Mouse (Mus musculus): ENCODE data around the gene Vav2. TPM values are rescaled to one million over a fixed set of nuclear protein-coding genes. Genes with fewer than 3 reads are reported as not detected.
A peak's percentile ranks its signal among the peaks of the same experiment; 100 is the strongest.

Vav2 gene
- polyA plus RNA-seq (2016; fragmentation: Nextera tagmentation; extraction: Ambion mirVana) = 13.6 and 16.9 TPM in 2 replicates

DNA sequence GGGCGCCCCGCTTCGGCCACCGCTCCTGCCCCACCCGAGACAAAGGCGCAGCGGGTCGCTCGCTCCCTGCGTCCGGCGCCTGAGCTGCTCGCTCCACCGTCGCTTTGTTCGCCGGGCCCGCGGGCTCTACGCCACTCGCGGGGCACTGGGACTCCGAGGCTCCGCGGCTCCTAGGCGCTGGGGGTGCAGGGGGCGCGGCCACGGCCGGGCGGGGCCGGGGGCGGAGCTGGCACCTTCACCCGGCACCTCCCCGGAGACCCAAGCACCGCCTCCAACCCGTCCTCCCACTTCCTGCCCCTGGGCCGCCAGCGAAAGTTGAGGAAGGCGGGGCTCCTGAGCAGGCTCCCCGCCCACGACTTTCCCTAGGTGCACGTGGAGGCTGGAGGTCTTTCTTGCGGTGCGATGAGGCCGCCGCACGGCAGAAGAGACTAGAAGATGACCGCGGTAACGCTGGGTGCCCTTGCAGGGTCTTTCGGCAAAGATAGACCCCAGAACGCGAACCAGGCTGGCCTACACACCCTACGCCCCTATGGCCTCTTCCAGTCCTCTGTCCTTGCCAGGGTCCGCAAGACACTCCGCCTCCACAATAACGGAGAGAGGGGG, at the start of gene Vav2:
Gene Vav2, minus strand, starts transcription at position 179 of the 603 bp plus-strand sequence.
- peak within 1 kb of the TSS; percentile 96 for H3K4me3 ChIP-seq
- peaks cover 58% of the 10 kb centered on the region for H3K4me1 ChIP-seq (replicated peaks)
- under 1% methylated on average over 58 of the region's 58 CpGs for WGBS
- peak within 1 kb of the TSS; percentile 98 for H3K27ac ChIP-seq
- H3K9me3 ChIP-seq = no peaks in the 10 kb centered on the region
- DNase-seq (ENCODE audit: low spot score) = peak; percentile 94
- H3K36me3 ChIP-seq = peaks cover 11% of the 10 kb centered on the region
- H3K27me3 ChIP-seq (ENCODE audit: insufficient read depth, poor library complexity, severe bottlenecking) = no peaks in the 10 kb centered on the region

DNA sequence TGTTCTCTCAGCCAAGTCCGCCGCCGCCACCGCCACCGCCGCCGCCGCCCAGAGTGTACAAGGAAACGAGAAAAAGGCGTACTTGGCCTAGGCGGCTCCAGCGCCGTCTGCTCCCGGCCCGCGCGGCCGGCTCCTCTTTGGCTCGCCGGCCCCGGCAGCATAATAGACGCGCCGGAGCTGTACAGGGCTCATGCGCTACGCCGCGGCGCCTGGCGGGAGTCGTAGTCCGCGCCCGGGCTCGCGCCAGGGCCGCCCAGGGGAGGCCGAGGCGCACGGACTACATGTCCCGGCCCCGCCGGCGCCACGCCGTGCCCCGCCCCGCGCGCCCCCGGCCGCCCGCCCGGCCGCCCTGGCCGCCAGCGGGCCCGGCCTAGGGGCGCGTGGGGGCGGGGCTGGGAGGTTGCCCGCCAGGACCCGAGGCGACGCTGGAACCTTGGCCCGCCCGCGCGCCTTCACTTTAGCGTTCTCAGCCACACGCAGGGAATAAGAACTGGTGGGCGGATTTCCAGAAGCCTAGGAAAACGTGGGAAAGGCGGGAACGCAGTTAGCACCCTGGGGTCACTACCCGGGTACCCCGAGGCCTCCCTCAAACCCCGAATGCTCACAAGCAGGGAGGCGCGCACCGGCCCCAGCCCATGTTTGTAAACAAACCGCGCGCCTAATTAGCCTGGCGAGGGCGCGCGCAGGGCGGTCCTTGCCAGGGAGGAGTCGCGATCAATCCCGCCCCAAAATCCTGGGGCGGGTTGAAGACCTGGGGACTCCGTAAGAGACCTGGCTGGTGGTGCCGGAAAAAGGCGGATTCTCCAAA, 48.9 kb upstream of the Vav2 start:
- peak; percentile 90 for DNase-seq (ENCODE audit: low spot score)
- H3K9me3 ChIP-seq = no peaks in the 10 kb centered on the region
- H3K27me3 ChIP-seq (ENCODE audit: insufficient read depth, poor library complexity, severe bottlenecking) = no peaks in the 10 kb centered on the region
- peak overlapping the region; percentile 95 for H3K4me3 ChIP-seq
- peaks cover 30% of the 10 kb centered on the region for H3K36me3 ChIP-seq
- peaks cover 46% of the 10 kb centered on the region for H3K4me1 ChIP-seq (replicated peaks)
- under 1% methylated on average over 95 of the region's 96 CpGs for WGBS
- peak overlapping the region; percentile 99 for H3K27ac ChIP-seq

DNA sequence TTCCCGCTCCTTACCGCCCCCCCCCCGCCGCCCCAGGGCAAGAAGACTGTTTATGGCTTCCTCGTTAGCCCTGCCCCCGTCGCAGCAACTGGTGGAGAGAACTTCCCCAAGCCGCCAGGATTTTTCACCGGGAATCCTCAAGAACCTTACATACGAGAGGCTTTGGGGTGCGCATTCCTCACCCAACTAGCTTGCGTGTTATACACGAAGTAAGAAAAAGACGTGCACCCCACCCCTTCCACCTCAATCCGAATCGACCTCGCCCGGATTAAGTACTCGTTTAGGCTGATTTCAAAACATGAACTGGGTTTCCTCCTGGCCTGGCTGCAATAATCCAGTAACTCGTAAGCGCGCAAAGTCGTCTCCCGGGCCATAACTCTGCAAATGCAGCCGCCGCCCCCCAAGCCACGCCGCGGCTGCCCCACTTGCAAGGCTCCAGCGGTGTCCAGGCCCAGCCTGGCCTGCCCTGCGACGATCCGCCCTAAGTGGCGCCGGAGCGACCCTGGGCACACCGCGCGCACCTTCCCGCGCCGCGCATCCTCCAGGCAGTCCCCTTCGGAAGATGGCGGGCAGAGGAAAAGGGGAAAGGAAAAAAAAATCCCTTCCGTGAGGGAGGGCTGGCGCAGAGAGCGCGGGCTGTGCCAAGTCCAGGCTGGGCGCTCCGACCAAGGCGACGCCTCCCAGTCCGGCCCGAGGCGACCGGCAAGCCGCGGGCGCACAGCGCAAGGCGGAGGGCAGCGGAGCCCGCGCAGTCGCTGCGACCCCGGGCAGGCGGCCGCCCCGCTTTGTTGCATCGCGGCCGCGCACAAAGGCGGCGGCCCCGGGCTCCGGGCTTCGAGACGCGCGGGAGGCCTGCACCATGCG, 48.0 kb upstream of the Vav2 start:
- peak overlapping the region; percentile 95 for H3K4me3 ChIP-seq
- under 1% methylated on average over 84 of the region's 84 CpGs for WGBS
- H3K9me3 ChIP-seq = no peaks in the 10 kb centered on the region

DNA sequence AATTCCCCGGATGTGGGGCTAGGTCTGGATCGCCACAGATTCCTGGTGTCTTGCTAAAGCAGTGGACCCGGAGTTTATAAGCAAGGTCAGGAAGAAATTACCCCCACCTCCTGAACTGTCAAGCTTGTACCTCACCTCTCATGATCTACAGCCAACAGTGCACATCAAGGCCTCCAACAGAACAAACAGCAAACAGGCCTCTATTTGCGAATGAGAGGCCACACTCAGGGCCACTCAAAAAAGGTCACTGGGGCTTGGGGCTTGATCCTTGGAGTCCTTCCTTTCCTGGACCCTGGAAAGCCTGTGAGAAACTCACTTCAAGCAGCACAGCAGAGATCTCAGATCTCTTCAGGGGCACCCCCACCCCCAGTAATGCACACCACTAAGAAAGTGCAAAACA, 47.1 kb upstream of the Vav2 start:
- H3K4me3 ChIP-seq = peak overlapping the region; percentile 95
- 40% methylated on average over 4 of the region's 4 CpGs for WGBS
- no peaks in the 10 kb centered on the region for H3K27me3 ChIP-seq (ENCODE audit: insufficient read depth, poor library complexity, severe bottlenecking)
- no peak for DNase-seq (ENCODE audit: low spot score)
- H3K9me3 ChIP-seq = no peaks in the 10 kb centered on the region
- peaks cover 48% of the 10 kb centered on the region for H3K36me3 ChIP-seq
- peak overlapping the region; percentile 99 for H3K27ac ChIP-seq
- H3K4me1 ChIP-seq (replicated peaks) = peaks cover 64% of the 10 kb centered on the region

More for the DNA sequence above, 48.0 kb upstream of the Vav2 start:
- Histone ChIP-seq H3K4me1 (replicated peaks) (peaks cover 55% of the 10 kb centered on the region), H3K36me3 (peaks cover 38% of the 10 kb centered on the region), H3K27ac (peak overlapping the region; percentile 99), H3K27me3 (ENCODE audit: insufficient read depth, poor library complexity, severe bottlenecking) (no peaks in the 10 kb centered on the region)
- peak; percentile 61 for DNase-seq (ENCODE audit: low spot score)

DNA sequence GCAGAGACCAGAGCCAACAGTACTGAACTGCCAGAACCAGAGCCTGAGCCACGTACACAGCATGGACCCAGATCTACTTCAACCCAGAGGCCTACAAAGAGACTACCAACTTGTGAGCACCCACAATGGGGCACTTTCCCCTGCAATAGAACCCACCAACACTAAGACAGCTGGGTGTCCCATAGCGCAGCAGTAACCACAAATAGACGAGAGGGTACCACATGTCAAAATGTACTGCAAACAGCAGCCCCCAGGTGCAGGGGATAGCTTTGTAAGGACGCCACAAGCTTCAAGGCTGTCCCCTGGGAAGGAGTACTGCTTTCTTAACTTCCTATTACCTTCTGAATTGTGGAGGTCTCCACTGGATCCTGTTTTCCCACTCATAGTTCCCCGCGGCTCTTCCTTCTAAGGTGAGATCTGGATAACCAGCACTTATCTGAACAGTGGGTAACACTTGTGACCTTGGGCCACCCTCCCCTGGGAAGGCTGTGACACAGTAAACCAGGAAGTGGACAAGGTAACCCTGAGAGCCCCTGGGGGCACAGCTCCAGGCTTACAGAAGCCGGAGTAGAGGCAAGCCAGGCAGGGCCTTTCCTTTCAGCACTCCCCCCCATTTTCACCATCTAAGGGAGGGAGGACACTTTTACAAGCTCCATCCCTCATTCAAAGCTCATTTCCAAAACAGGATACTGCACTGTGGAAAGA, 46.4 kb upstream of the Vav2 start:
- no peaks in the 10 kb centered on the region for H3K9me3 ChIP-seq
- peaks cover 55% of the 10 kb centered on the region for H3K36me3 ChIP-seq
- H3K27ac ChIP-seq = peak overlapping the region; percentile 18; the same call in 1 of the 2 replicates
- no peaks in the 10 kb centered on the region for H3K27me3 ChIP-seq (ENCODE audit: insufficient read depth, poor library complexity, severe bottlenecking)
- 74% methylated on average over 7 of the region's 7 CpGs for WGBS
- peak overlapping the region; percentile 95 for H3K4me3 ChIP-seq
- peaks cover 67% of the 10 kb centered on the region for H3K4me1 ChIP-seq (replicated peaks)
- no peak for DNase-seq (ENCODE audit: low spot score)

DNA sequence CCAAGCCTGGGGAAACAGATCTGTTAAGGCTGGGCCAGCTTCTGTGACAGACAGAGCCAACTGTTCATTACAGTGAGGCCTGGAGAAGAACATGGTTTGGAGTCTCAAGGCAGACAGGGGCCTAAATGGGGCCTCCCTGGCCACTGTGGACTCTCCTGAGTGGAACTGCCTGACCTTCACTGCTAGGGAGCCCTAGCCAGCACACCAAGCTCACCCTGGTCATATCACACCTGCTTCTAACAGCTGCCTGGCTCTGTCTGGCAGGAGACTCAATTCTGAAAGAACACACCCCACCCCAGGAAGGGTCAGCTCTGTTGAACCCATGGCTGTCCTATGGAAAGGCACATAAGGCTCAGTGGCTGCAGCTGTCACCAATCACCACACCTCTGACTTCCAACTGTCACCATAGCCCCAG, 44.3 kb upstream of the Vav2 start:
- Histone ChIP-seq H3K27me3 (ENCODE audit: insufficient read depth, poor library complexity, severe bottlenecking) (no peaks in the 10 kb centered on the region), H3K27ac (peak overlapping the region; percentile 30; the same call in 1 of the 2 replicates), H3K4me3 (no peak overlapping the region), H3K9me3 (no peaks in the 10 kb centered on the region), H3K4me1 (replicated peaks) (peaks cover 66% of the 10 kb centered on the region), H3K36me3 (peaks cover 75% of the 10 kb centered on the region)
- DNase-seq (ENCODE audit: low spot score) = no peak

DNA sequence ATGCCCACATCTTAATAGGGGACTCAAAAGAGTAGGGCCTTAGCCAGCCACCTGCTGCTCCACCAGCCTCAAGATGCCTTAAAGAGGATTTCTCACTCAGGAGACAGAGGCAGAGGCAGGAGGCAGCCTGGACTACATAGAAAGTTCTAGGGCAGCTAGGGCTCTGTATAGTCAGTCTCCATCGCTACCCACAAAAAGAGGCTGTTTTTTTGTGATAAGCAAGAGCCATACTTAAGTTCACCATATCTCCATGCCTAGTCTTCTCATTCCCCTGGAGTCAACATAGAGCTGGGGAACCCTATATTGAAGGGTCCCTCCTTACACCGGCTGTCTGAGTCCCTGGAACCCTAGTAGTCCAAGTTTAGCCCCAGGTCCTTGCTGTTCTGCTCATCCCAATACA, 43.7 kb upstream of the Vav2 start:
- Histone ChIP-seq H3K4me1 (replicated peaks) (peaks cover 66% of the 10 kb centered on the region), H3K4me3 (no peak overlapping the region), H3K27ac (no peak overlapping the region), H3K27me3 (ENCODE audit: insufficient read depth, poor library complexity, severe bottlenecking) (no peaks in the 10 kb centered on the region), H3K36me3 (peaks cover 81% of the 10 kb centered on the region), H3K9me3 (no peaks in the 10 kb centered on the region)
- 91% methylated on average over 2 of the region's 2 CpGs for whole genome bisulfite sequencing
- no peak for DNase-seq (ENCODE audit: low spot score)

DNA sequence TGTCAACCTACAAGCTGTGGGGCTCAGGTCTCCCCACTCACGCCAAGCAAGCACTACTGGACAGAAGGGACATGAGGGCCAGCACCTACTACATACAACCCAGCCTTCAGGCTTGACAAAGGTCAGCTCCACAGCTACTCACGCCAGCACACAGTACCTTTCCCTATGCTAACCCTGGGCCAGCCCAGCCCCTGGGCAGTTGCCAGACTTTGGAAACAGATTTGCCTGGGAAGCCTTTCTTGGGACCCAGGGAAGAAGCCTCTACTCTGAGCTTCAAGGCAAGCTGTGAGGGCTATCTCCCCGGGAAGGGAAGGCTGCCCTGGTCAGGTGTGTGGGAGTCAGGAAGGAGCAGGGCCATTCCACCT, 43.1 kb upstream of the Vav2 start:
- no peak for DNase-seq (ENCODE audit: low spot score)
- H3K4me1 ChIP-seq (replicated peaks) = peaks cover 66% of the 10 kb centered on the region
- H3K36me3 ChIP-seq = peaks cover 86% of the 10 kb centered on the region
- no peak overlapping the region for H3K27ac ChIP-seq
- H3K27me3 ChIP-seq (ENCODE audit: insufficient read depth, poor library complexity, severe bottlenecking) = no peaks in the 10 kb centered on the region
- WGBS = 74% methylated on average over 3 of the region's 3 CpGs
- no peak overlapping the region for H3K4me3 ChIP-seq
- H3K9me3 ChIP-seq = no peaks in the 10 kb centered on the region

DNA sequence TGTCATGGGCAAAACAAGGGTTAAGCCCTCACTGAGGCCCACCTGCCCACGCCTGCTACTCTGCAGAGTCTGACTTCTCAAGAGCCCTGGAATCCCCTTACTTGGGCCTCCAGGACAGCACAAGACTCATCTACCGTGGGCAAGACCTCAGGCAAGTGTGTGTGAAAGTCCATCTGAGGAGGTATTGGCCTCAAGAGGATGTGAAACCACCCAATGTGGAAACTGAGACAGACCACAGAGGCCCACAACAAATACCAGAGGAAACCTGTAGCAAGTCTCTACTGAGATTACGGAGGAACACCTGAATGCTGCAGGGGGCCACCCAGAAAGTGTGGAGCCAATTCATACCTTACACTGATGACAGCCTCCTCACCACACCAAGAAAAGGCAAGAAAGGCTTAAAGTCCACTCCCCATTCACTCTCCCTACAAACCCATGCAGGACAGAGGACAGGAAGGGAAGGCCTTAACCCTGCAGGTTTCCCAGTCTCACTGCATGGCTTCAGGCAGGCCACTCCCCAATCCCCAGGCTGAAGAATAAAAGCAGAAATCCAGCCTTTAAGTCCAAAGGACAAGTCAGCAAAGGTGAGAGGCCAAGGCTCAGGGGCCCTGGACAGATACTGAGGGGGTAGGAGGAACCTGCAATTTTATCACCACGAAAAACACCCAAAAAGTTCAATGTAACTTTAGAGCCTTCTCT, 42.6 kb upstream of the Vav2 start:
- Histone ChIP-seq H3K27ac (no peak overlapping the region), H3K4me1 (replicated peaks) (peaks cover 64% of the 10 kb centered on the region), H3K36me3 (peaks cover 91% of the 10 kb centered on the region), H3K27me3 (ENCODE audit: insufficient read depth, poor library complexity, severe bottlenecking) (no peaks in the 10 kb centered on the region), H3K9me3 (no peaks in the 10 kb centered on the region), H3K4me3 (no peak overlapping the region)
- WGBS = 86% methylated on average over 4 of the region's 4 CpGs
- no peak for DNase-seq (ENCODE audit: low spot score)

DNA sequence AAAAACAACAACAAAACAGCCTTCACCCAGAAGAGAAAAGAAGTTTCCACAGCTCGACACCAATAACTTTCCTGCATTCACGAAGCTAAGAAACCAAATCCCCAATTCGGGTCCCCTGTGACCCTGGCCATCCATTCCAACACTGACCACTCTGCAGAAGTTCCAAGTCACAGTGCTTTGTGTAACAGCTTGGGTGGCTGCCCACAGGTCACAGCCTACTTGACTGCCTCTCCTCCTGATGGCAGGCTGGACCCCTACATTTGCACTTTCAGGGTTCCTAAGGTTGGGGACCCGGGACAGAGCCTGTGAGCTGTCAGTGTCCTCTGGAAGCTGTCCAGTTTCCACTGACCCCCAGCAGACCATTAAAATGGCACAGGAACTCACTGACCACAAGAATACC, 36.1 kb upstream of the Vav2 start:
- Histone ChIP-seq H3K4me3 (no peak overlapping the region), H3K4me1 (replicated peaks) (peaks cover 6% of the 10 kb centered on the region), H3K27me3 (ENCODE audit: insufficient read depth, poor library complexity, severe bottlenecking) (no peaks in the 10 kb centered on the region), H3K36me3 (peaks cover 99% of the 10 kb centered on the region), H3K27ac (no peak overlapping the region), H3K9me3 (no peaks in the 10 kb centered on the region)
- DNase-seq (ENCODE audit: low spot score) = no peak
- WGBS = 89% methylated on average over 4 of the region's 4 CpGs

DNA sequence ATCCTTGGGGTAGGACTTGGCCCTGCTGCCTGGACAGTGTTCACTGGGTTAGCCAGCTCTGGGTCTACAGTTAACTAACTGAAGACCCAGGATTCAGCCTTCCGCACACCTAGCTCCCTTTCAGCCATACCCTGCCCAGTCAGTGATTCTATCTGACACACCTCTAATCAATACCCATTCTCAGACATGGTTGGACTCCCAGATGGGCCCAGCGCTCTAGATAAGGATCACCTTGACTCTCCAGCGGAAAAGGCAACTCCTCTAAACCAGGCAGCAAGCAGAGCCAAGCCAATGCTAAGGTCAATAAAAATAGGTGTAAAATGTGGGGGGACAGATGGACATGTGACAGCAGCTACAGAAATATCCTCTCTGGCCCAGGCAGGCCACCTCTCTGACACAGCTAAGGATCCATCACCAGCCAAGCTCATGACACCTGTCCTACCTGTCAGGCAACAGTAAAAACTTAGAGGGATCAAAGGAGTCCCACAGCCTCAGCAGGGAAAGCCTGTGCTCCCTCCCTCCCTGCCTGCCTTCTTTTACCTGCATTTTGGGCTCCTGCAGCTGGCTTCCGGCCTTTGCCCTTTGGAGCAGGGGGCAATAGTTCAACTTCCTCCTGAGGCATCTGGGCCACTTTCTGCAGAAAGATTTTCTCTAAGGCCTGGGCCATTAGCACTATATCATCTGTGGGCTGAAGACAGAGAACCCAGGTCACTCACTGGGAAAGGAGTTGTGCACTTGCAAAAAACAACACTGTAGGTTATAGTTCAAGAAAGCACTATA, 35.2 kb upstream of the Vav2 start:
- Histone ChIP-seq H3K4me3 (no peak overlapping the region), H3K27ac (no peak overlapping the region), H3K27me3 (ENCODE audit: insufficient read depth, poor library complexity, severe bottlenecking) (no peaks in the 10 kb centered on the region), H3K4me1 (replicated peaks) (no peaks in the 10 kb centered on the region), H3K36me3 (peaks cover 99% of the 10 kb centered on the region), H3K9me3 (no peaks in the 10 kb centered on the region)
- DNase-seq (ENCODE audit: low spot score) = no peak
- WGBS = 91% methylated on average over 4 of the region's 4 CpGs

Measured in hindbrain, embryonic 10.5 days (tissue).